Mouse (Mus musculus) stomach, postnatal 0 days (tissue): Measurements from ENCODE around the gene Scn7a. TPM values are rescaled to one million over a fixed set of nuclear protein-coding genes. Genes with fewer than 3 reads are reported as not detected.

Experiments
- ATAC-seq: fragments of 200-750 bp; cut with Nextera tagmentation; 2 replicates; pipeline ENCODE4 v1.8.0; 2017; ENCODE audit not compliant: low FRiP score, low TSS enrichment
- DNase-seq: peaks from one replicate; pipeline ENCODE4 v3.0.0-alpha.2; 2016; ENCODE audit warnings: low spot score
- H3K27ac ChIP-seq: fragments of 300-500 bp; sonication (generic); replicated peaks from 2 replicates; pipeline ENCODE4 v1.5.1; 2014; ENCODE audit warnings: mild to moderate bottlenecking, control low read depth
- H3K27me3 ChIP-seq: fragments of 300-500 bp; sonication (generic); 2 replicates; pipeline ENCODE4 v1.6.1; 2014; ENCODE audit warnings: low read length; ENCODE audit not compliant: control insufficient read depth, insufficient read depth
- H3K36me3 ChIP-seq: fragments of 300-500 bp; sonication (generic); 2 replicates; pipeline ENCODE4 v1.6.1; 2014; ENCODE audit warnings: low read length, mixed read lengths; ENCODE audit not compliant: control insufficient read depth, insufficient read depth
- H3K4me1 ChIP-seq: fragments of 300-500 bp; sonication (generic); replicated peaks from 2 replicates; pipeline ENCODE4 v1.6.1; 2014; ENCODE audit warnings: antibody characterized with exemption; ENCODE audit not compliant: control insufficient read depth, insufficient read depth
- H3K4me2 ChIP-seq: fragments of 300-500 bp; sonication (generic); replicated peaks from 2 replicates; pipeline ENCODE4 v1.6.1; 2014; ENCODE audit warnings: low read depth, mild to moderate bottlenecking, control low read depth, moderate library complexity
- H3K4me3 ChIP-seq: fragments of 300-500 bp; sonication (generic); 2 replicates; pipeline ENCODE4 v1.5.1; 2014; ENCODE audit warnings: low read depth, low read length, control low read depth
- H3K9ac ChIP-seq: fragments of 300-500 bp; sonication (generic); 2 replicates; pipeline ENCODE4 v1.6.1; 2014; ENCODE audit warnings: mild to moderate bottlenecking, low read length, control low read depth, mixed read lengths
- H3K9me3 ChIP-seq: fragments of 300-500 bp; sonication (generic); 2 replicates; pipeline ENCODE4 v1.6.1; 2016; ENCODE audit warnings: low read length; ENCODE audit not compliant: control insufficient read depth
- CTCF ChIP-seq: IDR thresholded peaks from 2 replicates; pipeline ENCODE4 v1.5.1; 2016; ENCODE audit warnings: antibody characterized with exemption, low read depth, mild to moderate bottlenecking, moderate library complexity
- EP300 ChIP-seq: optimal IDR thresholded peaks from 2 replicates; pipeline ENCODE3; 2016; ENCODE audit warnings: antibody characterized with exemption
- WGBS: fragments of 180-500 bp; shearing (Covaris S2); extraction: QIAGEN DNeasy Blood & Tissue Kit; methylation state at CpG from one replicate; pipeline ENCODE4 v1.1.7; 2014; 5-methylcytosine and 5-hydroxymethylcytosine counted together
- polyA plus RNA-seq: library from polyadenylated mRNA; unstranded; fragments of >200 nt; fragmentation: Nextera tagmentation; extraction: Ambion mirVana; gene quantifications from 2 replicates; pipeline ENCODE4 v1.2.1, GENCODE M21; 2015

Scn7a gene
- 0.62 TPM in 2 replicates for polyA plus RNA-seq

DNA sequence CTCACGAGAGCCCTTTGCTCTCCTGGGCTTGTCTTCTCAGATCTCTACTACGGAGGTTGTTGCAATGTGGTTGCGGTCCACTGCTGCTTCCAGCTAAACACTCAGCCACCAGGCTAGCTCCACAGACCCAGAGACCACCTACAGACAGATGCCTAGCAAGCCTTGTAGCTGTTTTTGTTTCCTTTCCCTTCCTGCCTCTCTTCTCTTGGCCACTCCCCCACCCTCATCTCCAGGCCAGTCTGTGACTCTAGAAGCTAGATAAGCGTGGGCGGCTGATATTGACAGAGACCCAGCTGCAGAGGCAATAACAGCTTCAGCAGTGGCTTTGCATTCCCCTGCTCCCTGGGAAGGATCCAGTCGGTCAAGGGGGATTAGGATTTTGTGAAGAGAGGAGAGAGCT, at the start of gene Scn7a:
Gene Scn7a (minus strand): TSS at position 150 of the 400 bp plus-strand sequence.
- no peak for DNase-seq
- Histone ChIP-seq H3K9me3 (no peaks in the 10 kb centered on the region), H3K27ac (no peak within 1 kb of the TSS), H3K4me3 (no peak within 1 kb of the TSS), H3K27me3 (no peaks in the 10 kb centered on the region), H3K36me3 (no peaks in the 10 kb centered on the region), H3K9ac (no peak within 1 kb of the TSS), H3K4me1 (no peaks in the 10 kb centered on the region), H3K4me2 (no peak within 1 kb of the TSS)
- ATAC-seq: no peak
- no peak for TF ChIP-seq EP300
- TF ChIP-seq CTCF: no peak
- 22% methylated on average over 6 of the region's 6 CpGs for WGBS

DNA sequence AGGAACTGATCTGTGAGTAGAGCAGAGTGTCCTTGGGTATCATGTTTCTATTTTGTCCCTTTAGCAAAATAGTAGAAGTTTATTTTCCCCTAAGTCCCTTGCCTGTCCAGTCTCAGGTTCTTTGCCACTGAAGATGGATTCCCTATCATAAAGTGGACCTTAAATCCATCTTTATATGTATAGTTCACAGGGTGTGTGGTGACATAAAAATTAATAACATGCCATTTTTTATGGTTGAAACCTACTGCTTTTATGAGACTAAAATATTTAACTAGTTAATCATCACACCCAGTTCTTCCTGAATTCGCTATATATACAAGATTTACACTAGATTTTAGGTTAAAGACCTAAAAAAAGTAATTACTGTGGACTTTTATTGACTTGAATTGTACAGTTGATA, 43.0 kb upstream of the Scn7a start:
- no peak overlapping the region for H3K4me3 ChIP-seq
- H3K27me3 ChIP-seq: no peaks in the 10 kb centered on the region
- WGBS: 63% methylated on average over 1 of the region's 1 CpGs
- H3K9ac ChIP-seq: no peak overlapping the region
- H3K9me3 ChIP-seq: no peaks in the 10 kb centered on the region
- H3K4me1 ChIP-seq: no peaks in the 10 kb centered on the region
- TF ChIP-seq CTCF (no peak), EP300 (no peak)
- DNase-seq: no peak
- no peaks in the 10 kb centered on the region for H3K36me3 ChIP-seq
- H3K27ac ChIP-seq: no peak overlapping the region
- no peak overlapping the region for H3K4me2 ChIP-seq
- ATAC-seq: no peak

DNA sequence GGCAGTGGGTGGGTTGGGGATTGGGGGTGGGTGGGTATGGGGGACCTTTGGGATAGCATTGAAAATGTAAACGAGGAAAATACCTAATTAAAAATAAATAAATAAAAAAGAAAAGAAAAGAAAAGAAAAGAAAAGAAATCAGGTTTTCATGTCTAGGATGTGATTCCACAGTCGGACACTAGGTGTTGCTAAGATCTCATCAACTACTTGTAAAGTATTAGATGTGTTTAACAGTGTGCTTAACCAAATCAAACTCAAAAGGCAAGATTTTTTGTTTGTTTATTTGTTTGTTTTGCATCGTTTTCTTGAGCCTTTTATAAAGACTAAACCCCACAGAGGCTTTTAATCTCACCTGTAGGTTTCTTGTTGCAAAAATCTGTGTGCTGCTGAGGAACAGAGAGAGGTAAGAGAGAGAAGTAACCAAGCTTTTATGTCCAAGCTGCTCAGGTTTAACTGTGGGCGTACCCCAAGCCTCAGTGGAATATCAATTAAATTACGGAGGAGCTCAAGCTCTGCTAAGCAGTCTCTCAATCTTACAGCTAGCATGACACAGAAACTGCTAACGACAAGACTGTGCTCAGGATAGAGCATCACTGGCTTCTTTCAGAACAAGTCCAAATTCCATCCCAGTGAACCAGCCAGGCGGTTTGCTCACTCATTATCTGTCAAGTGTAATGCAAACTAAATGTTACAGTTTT, 35.3 kb upstream of the Scn7a start:
- H3K4me3 ChIP-seq: no peak overlapping the region
- H3K4me1 ChIP-seq: no peaks in the 10 kb centered on the region
- DNase-seq: no peak
- H3K36me3 ChIP-seq: no peaks in the 10 kb centered on the region
- H3K4me2 ChIP-seq: no peak overlapping the region
- TF ChIP-seq CTCF (peak; percentile 72), EP300 (no peak)
- no peaks in the 10 kb centered on the region for H3K9me3 ChIP-seq
- H3K27ac ChIP-seq: no peak overlapping the region
- ATAC-seq: no peak
- H3K27me3 ChIP-seq: no peaks in the 10 kb centered on the region
- WGBS: 33% methylated on average over 7 of the region's 7 CpGs
- H3K9ac ChIP-seq: no peak overlapping the region

DNA sequence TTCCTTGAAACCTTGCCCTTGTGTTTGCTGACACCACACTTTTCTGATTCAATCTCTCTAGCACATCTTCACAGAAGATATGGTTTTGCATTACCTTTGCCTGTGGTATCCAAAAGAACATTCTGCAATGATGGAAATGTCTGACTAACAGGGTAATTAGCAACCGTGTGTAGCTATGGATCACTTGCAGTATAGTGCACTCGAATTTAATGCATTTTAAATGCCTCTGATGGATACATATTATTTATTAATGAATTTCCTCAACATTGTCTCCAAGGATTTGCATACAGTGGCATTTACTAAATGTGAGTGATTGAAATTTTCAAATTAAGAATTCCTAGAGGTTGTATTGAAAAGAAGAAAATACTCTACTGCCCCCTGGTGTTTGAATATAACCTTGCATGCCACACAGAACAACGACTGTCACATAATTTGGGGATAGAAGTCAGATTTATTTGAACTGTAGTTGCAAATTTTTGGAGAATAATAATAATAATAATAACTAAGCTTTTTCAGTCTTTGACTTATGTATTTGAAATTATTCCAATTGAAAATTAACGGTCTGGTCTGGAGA, 15.0 kb upstream of the Scn7a start:
- Histone ChIP-seq H3K4me2 (no peak overlapping the region), H3K4me3 (no peak overlapping the region), H3K27me3 (no peaks in the 10 kb centered on the region), H3K36me3 (no peaks in the 10 kb centered on the region), H3K9ac (no peak overlapping the region), H3K9me3 (no peaks in the 10 kb centered on the region), H3K4me1 (no peaks in the 10 kb centered on the region), H3K27ac (no peak overlapping the region)
- ATAC-seq (no peak), DNase-seq (no peak)
- WGBS: 43% methylated on average over 4 of the region's 4 CpGs
- TF ChIP-seq EP300: no peak
- peak; percentile 75 for TF ChIP-seq CTCF

DNA sequence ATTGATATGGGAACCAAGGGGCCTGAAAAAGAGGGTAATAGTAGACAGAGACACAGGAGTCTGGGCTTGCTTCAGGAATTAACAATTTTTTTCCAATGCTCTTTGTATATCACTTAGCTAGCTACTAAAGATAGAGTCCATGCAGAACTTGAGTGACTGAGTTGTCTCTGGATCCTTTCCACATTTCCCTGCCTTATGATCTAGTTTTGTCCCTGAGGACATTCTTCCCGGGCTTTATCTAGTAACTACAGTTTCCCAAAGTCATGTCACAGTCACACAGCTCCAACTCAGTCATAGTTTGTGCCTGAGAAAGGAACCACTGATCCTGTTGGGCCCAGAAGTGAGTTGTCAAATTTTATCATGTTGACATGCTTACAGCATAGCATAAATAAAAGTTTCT, 12.8 kb upstream of the Scn7a start:
- Histone ChIP-seq H3K4me1 (no peaks in the 10 kb centered on the region), H3K9ac (no peak overlapping the region), H3K4me2 (no peak overlapping the region), H3K4me3 (no peak overlapping the region), H3K27ac (no peak overlapping the region), H3K27me3 (no peaks in the 10 kb centered on the region), H3K36me3 (no peaks in the 10 kb centered on the region), H3K9me3 (no peaks in the 10 kb centered on the region)
- TF ChIP-seq EP300: no peak
- TF ChIP-seq CTCF: no peak
- ATAC-seq (no peak), DNase-seq (no peak)
- whole genome bisulfite sequencing: 70% methylated on average over 1 of the region's 1 CpGs

DNA sequence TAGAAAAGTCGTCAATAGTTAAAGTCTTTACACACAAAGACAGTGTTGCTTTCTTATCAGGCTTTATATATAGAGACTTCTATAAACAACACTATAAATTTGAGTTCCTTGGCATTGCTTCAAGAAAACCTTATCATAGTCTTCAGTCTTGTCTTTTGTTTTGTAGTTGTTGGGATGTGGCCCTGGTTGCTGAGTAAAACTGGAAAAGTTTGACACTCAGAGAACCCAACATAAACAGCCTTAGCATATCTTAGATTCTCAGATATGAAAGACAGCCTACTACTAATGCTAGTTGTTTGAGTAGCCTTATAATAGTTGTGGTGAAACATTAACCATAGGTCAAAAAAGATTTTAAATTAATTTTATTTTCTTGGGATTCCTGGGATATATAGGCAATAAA, 6.9 kb upstream of the Scn7a start:
- DNase-seq (no peak), ATAC-seq (no peak)
- no peaks in the 10 kb centered on the region for H3K4me1 ChIP-seq
- H3K9ac ChIP-seq: no peak overlapping the region
- no peaks in the 10 kb centered on the region for H3K36me3 ChIP-seq
- TF ChIP-seq CTCF (no peak), EP300 (no peak)
- no peaks in the 10 kb centered on the region for H3K27me3 ChIP-seq
- no peak overlapping the region for H3K4me3 ChIP-seq
- H3K9me3 ChIP-seq: no peaks in the 10 kb centered on the region
- no peak overlapping the region for H3K27ac ChIP-seq
- H3K4me2 ChIP-seq: no peak overlapping the region
- 72% methylated on average over 1 of the region's 1 CpGs for WGBS
